Mouse (Mus musculus): ENCODE data around the gene Lrrc9.

Gene Lrrc9

GRCm38 (mm10) chr12:72467789-72468188, 26.1 kb downstream of the Lrrc9 start:
- in situ Hi-C loops (cut with MboI), result no loop called here

GRCm38 (mm10) chr12:72476773-72477450, 35.2 kb downstream of the Lrrc9 start:
- in situ Hi-C loops (cut with MboI), result no loop called here

DNA sequence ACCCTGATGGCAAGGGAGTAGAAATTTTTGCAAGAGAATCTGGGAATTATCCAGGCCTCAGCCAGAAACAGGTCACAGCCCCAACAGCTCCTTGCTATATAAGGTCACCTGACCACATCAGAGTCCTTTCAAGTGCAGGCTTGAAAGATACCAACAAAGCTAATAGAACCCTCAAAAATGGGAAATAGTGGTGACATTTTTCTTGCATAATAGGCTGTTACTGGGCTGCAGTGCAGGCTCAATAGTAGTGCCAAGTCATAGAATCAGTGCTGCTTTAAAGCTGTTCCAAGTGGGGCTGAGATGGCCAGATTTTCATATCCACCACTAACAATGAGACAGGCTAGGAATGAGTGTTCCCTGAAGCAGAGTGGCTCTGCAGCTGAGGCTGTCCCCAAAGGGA, 40.6 kb downstream of the Lrrc9 start:
- in situ Hi-C loops (cut with MboI), result no loop called here

- in situ Hi-C loops (cut with MboI), result no loop called here
These were observed 43.2 kb downstream of the Lrrc9 start for GRCm38 (mm10) chr12:72484872-72485271.

- in situ Hi-C loops (cut with MboI), result no loop called here
These were observed 45.8 kb downstream of the Lrrc9 start for GRCm38 (mm10) chr12:72487498-72487897.

DNA sequence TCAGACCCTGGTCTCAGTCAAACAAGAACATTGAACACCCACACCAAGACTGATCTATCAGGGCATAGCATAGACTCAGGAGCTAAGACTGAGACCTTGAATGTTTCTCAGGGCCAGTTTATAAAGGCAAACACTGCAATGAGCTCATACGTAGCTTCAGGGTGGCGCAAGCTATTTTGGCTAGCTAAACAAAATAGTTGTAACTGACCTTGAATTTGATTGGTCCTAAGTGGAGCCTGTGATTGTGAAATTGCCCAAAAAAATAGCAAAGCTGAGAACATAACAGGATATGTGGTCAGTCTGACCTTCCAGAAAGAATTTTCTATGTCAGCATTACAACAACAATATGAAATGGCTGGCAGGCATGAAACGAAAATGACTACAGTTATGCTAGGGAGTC, 48.3 kb downstream of the Lrrc9 start:
- in situ Hi-C loops (cut with MboI), result no loop called here

- in situ Hi-C loops (cut with MboI), result no loop called here
These were observed 49.5 kb downstream of the Lrrc9 start for GRCm38 (mm10) chr12:72491063-72491719.

- in situ Hi-C loops (cut with MboI), result no loop called here
These were observed 55.4 kb downstream of the Lrrc9 start for GRCm38 (mm10) chr12:72496866-72497600.

- in situ Hi-C loops (cut with MboI), result no loop called here
These were observed 67.9 kb downstream of the Lrrc9 start for GRCm38 (mm10) chr12:72509606-72510005.

- in situ Hi-C loops (cut with MboI), result no loop called here
These were observed 73.8 kb downstream of the Lrrc9 start for GRCm38 (mm10) chr12:72515446-72515845.

DNA sequence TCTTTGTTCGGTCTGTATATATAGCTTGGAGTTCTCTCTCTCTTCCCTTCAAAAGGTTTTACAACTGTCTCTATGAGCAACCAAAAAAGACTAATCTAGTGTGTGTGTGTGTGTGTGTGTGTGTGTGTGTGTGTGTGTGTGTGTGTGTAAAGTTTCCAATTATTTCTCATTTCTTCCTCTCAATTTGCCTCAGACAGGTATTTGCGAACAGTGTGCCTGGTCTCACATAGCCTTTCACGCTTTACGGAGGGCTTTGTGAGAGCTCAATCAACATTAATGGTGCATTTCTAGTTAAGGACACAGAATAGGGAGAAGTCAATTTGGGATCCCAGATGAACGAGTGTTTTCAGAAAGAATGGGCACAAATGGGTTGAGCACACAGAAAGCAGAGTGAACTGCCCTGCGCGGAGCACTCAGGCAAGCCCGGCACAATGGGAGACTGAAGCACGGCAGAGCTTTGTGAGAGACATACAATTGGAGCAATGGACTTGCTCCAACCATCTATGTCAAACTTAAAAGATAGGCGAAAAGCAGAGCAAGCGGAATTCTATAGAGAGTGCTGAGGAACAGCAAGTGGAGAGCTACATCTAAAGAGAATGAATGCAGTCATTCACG, 76.6 kb downstream of the Lrrc9 start:
- in situ Hi-C loops (cut with MboI), result no loop called here

GRCm38 (mm10) chr12:72519352-72519751, 77.7 kb downstream of the Lrrc9 start:
- in situ Hi-C loops (cut with MboI), result no loop called here

DNA sequence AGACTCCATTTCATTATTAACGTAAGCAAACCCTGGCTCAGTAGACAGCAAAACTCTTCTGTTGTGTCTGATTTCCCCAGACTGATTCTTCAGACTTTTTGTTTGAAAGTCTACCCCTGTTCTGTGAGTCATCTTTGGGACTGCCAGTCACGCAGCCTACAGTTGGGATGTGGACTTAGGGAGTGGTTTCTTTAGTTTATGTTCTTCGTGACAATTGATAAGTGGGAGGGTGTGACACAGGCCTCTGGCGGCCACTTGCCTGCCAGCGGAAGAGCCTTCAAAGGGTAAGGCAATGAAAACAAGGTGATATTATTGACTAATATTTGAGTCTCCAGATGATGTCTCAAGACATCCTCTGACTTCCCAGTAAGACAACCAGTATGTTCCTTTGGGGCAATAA, 78.2 kb downstream of the Lrrc9 start:
- in situ Hi-C loops (cut with MboI), result no loop called here

- in situ Hi-C loops (cut with MboI), result no loop called here
These were observed 79.0 kb downstream of the Lrrc9 start for GRCm38 (mm10) chr12:72520645-72521044.

DNA sequence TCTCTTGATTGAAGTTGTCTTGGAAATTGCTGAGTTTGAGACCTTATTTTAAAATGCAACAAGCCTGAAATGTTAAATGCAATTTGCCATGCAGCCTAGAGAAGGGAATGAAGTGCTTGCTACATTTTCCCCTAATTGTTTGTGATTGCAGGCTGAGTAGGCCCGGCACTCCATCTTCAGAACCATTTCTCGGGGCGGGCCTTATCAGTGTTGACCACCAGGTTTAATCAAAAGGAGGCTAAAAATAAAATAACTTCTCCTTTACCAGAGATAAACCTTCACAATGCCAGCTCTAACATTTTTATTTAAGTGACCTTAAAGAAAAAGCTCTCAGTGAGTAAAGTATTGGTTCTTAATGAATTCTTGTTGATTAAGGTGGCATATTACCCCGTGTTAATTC, 83.9 kb downstream of the Lrrc9 start:
- in situ Hi-C loops (cut with MboI), result loop anchor here (25.0 kb wide), 1 partner anchor 312 kb away; no protein-coding TSS in a partner anchor

DNA sequence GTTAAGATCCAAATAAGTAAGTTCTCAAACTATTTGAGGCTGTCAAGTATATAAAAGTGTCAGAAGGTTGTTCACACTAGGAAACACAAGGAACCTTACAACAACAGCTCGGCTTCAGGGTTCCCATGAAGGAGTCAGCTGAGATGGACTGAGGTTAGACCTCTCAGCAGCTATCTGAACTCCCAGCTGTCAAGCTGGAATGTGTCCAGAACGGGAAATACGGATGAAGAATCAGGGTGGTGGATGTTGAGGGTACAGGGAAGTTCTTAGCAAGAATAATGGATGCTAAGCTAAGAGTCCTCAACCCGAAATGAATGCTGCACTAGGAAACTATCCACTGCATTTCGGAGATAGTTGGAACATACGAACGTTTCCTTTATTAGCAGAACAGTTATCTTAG, 90.6 kb downstream of the Lrrc9 start:
- in situ Hi-C loops (cut with MboI), result loop anchor here (10.0 to 25.0 kb wide), 2 partner anchors 305 to 448 kb away; partner anchors contain the start of genes Jkamp and L3hypdh

DNA sequence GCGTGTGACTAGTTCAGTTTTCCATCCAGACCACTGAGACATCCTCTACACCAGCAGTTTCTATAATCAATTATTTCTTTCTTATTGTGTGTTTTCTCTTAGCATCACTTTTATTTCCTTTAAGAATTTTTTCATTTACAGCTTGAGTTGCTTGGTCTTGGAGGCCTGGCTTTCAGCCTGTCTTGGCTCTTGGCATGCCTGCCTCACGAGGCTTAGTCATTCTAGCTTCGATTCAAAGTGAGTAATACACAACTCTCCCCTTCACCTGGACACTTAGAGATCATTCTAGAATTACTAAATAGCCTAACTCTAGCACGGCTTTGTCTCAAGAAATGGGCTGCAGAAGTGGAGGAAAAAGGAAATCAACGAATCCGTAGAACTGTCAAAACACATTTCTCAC, 92.3 kb downstream of the Lrrc9 start:
- in situ Hi-C loops (cut with MboI), result loop anchor here (10.0 to 25.0 kb wide), 2 partner anchors 303 to 449 kb away; partner anchors contain the start of genes Jkamp and L3hypdh

GRCm38 (mm10) chr12:72535599-72535998, 93.9 kb downstream of the Lrrc9 start:
- in situ Hi-C loops (cut with MboI), result loop anchor here (10.0 to 25.0 kb wide), 2 partner anchors 302 to 451 kb away; partner anchors contain the start of genes Jkamp and L3hypdh

- in situ Hi-C loops (cut with MboI), result loop anchor here (10.0 to 25.0 kb wide), 2 partner anchors 301 to 451 kb away; partner anchors contain the start of genes Jkamp and L3hypdh
These were observed 94.4 kb downstream of the Lrrc9 start, which contains the start of gene Pcnx4 for GRCm38 (mm10) chr12:72536021-72536597. Gene Pcnx4 (plus strand): TSS chr12:72536383.

DNA sequence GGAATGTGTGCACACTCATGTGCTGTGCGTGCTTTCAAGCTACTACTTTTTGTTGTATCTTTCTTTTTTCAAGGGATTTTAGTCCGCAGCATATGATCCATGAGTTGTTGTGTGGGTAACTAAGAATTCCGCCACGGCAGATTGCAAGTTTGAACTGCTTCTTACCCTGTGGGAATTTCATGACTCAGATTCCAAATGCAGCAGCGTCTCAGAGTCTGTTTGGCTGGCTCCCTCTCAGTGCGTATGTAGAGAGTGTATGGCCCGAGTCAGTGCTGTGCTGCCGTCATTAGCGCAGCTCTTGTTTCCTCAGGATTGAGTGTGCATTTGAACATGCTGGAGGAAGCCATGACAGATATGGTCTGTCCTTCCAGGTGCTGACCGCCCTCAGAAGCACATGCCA, 96.9 kb downstream of the Lrrc9 start:
- in situ Hi-C loops (cut with MboI), result loop anchor here (10.0 to 25.0 kb wide), 2 partner anchors 299 to 454 kb away; partner anchors contain the start of genes Jkamp and L3hypdh

DNA sequence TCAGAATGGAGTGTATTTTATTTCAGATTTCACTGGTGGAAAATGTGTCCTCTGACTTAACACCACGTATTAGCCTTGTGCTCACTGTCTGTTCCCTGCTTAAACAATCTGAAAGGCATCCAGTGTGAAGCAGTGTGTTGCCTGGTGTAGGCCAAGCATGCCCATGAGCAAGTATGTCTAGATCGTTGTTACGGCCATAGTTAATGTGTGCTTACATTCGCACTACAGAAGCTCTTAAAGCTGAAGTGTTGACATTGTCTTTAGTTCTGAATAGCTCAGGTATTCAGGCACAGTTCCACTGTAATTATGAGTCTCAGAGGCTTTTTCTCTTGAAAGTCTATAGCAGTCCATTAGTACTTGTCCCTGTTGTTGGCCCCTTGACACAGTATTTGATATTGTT, 112.7 kb downstream of the Lrrc9 start:
- in situ Hi-C loops (cut with MboI), result no loop called here
